Mouse (Mus musculus): ENCODE measurements around the gene Knstrn.

Gene Knstrn

DNA sequence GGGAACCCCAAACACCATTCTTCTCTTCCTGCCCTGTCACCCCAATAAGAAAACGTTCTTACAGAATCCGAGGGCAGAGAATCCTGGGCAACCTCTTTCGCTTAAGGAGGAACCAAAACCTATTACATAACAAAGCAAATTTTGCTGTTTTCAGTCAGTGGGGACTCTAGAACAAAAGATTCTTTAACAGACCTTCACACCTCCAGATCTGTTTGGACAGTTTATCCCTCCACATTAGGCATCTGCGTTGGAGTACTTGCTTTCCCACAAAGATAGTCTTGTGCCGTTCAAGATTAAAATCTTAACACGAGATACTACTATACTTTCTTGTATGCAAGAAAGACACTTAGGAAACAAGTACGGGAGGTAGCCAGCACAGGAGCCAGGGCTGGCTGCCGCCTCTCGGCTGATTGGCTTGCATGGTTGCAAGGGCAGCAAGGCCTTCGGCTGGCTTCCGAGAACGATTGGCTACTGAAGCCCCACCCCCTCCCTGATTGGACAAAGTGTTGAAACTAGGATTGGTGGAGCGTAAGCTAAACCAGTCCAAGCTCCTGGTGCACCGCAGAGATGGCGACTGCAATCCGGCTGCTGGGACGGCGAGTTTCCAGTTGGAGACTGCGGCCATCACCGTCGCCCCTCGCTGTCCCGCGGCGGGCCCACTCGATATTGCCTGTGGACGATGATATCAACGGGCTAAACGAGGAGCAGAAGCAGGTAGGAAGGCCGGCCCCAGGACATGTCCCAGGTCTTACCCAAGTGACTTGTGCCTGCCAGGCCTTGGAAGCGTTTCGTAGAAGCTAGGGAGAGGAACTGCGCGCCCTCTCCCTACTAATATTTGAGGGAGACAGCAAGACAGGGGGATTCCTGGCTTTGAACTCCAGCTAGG lies 47.9 kb downstream of the Knstrn start, which contains the start of gene Ivd:
Gene Ivd (plus strand): TSS at position 501 of the 886 bp plus-strand sequence.
- peak; percentile 93 to 94 for DNase-seq (ENCODE audit: low spot score in 2 of 2)

DNA sequence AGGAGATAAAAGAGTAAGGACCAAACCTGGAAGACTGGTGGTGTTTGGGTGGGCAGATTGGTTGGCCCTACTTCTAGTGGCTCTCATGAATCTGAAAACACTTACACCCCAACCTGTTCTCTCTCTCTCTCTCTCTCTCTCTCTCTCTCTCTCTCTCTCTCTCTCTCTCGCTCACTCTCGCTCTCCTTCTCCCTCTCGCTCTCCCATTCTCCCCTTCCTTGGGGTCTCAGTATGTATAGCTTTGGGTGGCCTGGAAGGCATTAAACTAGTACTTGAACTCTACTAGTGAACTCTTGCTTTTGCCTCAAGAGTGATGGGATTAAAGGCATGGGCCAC lies 48.5 kb downstream of the Knstrn start:
- no peak for DNase-seq (ENCODE audit: low spot score in 2 of 2)

DNA sequence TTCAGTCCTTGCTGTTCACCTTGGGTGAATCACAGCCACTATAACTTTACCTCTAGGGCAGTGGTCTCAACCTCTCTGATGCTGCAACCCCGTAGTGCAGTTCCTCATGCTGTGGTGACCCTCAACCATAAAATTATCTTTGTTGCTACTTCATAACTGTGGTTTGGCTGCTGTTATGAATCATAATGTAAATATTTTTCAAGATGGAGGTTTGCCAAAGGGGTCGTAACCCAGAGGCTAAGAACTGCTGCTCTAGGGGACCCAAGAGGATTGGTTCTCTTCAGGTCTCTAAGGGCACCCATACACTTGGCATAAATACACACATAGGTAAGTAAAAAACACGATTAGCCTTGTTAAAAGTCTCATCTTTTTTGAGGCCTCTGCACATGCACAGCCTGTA lies 56.8 kb downstream of the Knstrn start:
- no peak for DNase-seq (ENCODE audit: low spot score in 2 of 2)

DNA sequence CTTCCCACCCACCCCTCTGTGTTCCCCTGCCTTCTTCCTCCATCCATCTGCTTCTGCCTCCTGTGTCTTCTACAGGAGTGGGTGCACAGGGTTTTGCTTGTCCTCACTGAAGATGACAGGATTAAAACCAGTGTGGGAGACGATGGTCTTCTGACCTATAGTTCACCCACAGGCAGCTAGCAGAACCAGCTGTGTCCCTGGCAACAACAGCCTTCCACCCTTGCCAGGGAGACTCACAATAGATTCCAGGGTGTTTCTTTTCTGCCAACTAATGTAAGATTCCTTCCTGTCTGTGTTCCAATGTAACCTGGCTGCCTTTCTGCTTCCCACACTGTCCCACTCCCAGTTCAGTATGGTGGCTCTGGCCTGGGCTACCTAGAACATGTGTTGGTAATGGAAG lies 57.2 kb downstream of the Knstrn start:
- no peak for DNase-seq (ENCODE audit: low spot score in 2 of 2)

DNA sequence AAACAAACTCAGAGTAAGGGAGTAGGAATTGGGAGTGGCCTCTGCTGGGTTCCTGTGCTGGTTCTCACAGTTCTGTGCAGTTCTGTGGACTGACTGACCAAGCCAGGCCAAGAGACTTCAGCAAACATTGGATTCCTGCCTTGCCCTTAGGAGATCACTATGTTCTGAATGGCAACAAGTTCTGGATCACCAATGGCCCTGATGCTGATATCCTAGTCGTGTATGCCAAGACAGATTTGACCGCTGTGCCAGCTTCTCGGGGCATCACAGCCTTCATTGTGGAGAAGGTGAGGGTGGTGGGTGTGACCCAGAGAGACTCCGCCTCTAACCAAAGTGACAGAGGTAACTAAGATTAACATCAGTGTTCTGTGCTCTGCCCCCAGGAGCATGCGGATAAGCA lies 59.2 kb downstream of the Knstrn start:
- no peak for DNase-seq (ENCODE audit: low spot score in 2 of 2)

DNA sequence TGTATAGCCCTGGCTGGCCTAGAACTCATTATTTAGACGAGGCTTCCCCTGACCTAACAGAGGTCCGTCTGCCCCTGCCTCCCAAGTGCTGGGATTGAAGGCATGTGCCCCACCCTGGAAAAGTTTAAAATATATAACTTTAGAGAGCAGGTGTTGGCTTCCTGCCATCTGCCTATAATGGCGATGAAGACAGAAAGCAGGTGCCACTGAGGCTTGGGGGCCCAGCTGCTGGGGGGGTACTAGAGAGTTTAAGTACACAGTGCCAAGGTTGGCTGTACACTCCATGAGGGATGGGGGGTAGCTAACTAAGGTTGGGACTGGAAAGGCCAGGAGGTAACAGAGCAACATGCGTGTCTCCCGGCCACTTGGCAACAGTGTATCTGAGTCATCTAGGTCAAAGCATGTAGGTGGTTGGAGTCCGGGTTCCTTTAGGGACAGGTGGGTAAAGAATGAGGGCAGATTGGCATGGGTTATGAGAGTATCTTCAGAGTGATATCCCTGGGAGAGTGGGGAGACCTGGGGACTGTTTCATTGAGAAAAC lies 60.2 kb downstream of the Knstrn start:
- DNase-seq (ENCODE audit: low spot score in 2 of 2), result no peak

DNA sequence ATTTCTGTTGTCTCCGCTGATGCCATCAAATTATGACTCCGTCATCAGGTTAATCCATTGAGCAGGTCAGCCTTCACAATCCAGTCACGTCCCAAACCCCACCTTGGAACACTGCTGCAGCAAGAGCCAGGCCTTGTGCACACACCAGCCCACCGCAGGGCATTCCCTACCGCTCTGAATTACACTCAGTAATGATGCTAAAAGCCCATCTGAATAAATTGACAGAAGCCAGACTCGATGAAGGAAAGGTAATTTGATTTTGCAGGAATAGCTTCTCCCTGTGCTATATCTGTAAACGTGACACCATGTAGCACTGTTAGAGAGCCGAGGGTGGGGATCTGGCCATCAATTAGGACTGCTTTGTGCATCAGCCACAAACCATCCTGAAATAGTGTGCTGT lies 61.5 kb downstream of the Knstrn start:
- no peak for DNase-seq (ENCODE audit: low spot score in 2 of 2)

DNA sequence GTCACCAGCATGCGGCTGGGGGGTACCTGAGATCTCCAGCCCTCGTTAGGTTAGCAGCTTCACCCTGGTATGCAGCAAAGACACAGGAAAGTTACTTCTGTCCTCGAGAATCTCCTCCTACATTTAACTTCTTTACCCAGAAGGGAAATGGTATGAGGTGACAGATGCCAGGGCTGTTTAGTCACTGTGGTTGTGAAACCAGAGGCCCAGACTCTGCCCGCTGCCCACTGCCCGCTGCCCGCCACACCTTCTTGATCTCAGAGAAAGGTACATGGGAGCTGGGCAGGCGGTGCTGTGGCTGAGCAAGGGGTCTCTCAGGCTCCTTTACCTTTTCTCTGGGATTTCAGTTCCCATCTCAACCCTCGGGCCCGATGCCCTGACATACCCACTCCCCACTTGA lies 62.6 kb downstream of the Knstrn start:
- no peak for DNase-seq (ENCODE audit: low spot score in 2 of 2)

DNA sequence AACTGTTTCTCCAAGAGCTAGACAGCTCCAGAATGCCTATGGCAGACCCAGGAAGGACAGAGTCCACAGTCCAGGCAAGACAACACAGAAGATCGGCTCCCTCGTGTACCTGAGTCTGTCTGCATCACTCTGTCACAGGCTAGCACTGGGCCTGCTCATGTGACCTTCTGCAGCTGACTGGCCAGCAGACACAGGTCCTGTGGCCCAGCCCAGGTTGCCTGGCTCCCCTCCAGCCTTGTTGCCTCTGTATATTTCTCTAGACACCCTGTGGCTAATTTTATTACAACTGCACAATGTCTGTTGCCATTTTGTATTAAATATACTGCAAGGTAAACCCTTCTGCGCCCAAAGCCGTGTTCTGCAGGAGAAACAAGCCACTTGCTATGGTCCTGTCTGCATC lies 67.2 kb downstream of the Knstrn start:
- DNase-seq (ENCODE audit: low spot score in 2 of 2), result no peak

DNA sequence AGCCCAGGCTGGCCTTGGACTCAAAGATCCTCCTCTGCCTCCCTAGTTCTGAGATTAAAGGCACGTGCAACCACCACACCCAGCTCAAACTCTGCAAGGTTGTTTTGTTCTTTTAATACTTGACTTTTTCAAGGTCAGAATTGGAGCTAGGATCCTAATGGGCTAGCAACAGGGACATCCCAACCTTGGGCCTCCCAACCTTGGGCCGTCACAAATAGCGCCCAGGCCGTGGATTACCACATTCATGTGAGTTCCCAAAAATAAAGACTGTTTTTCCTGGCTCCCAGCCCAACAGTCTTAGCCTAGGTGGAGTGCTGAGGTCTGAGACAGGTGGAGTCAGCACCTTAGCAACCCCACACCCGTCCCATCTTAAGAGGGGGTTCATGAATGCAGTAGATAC lies 68.2 kb downstream of the Knstrn start:
- DNase-seq (ENCODE audit: low spot score in 2 of 2), result no peak

DNA sequence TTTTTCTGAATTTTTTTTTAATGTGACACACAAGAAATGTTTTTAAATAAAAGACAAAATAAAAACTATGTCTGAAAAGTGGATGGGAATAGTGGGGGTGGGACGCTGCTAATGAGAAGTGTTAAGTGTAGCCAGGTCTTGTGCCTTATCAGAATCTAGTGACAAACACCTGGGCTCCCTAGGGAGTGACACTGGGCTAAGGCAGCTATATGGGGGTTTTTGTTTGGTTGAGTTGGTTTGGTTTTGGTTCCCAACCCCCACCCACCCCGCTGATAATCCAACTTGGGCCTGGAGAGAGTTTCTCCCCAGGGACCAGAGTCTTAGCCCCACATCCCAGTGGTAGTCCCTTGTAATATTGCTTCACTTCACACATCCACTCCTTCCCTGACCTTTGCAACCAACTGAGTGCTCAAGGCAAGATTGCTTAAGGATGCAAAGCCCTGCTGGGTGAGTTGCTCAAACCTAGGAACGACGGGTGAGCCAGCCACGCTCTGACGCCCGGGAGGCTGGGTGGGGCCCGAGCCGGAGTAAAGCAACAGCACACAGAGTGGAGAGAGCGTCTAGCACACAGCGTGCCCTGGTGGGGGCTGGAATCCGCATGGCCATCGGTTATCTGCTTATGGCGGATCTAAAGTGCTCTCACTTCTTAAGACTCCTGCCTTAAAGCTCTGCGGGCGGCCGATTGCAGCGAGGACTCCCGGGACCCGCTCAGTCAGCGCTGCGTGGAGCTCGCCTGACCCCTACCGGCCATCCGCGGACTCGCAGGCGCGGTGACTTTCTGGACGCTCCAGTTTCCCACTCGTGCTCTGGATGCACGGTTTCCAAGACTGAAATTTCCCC lies 69.3 kb downstream of the Knstrn start:
- DNase-seq (ENCODE audit: low spot score in 2 of 2), result peak; percentile 66 to 75

DNA sequence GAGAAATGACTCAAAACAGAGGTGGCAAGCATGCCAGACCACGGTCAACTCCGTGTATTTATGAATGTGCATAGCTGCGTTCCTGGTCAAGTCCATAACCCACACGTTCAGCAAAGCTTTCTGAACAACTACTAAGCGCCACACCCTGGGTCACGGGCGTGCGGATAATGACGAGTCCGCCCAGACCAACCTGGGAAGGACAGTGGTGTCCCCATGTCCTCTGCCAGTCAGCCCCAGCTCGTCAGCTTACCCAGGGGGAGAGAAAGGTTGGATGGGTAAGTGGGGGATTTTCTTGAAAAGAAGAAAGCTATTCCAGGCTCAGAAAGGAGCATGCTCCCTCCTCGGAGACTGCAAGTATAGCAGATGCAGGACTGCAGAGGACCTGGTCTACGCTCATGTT lies 73.6 kb downstream of the Knstrn start:
- DNase-seq (ENCODE audit: low spot score in 2 of 2), result no peak

DNA sequence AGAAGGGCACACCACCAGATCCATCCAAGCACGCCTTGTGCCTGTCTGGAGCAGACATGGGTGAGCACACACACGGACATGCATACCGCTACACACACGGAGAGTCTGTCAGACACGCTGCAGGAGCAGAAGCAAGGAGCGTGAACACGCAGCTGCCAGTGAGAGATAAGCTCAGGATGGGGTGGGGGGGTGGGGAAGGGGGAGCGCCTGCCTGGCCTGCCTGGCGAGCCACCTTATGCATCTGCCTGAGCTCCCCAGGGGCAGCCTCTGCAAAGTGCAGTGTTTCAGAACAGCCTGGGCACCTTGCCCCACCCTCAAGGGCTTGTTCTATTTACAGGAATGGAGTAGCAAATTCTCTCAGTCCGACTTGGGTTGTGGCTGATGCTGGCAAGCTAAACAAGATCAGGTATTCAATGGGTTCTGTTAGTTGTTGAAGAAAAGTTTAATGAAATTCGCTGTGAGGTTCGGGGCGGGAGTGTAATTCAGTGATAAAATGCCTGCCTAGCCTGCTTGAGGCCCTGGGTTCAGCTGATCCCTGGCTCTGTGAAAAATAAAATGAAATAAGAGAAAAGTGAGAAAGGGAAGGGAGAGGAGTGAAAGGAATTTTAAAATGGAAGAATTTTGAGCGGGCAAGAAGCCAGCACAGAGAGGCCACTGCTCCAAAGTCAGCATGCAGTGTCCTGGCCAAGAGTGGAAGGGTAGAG lies 74.2 kb downstream of the Knstrn start:
- no peak for DNase-seq (ENCODE audit: low spot score in 2 of 2)

DNA sequence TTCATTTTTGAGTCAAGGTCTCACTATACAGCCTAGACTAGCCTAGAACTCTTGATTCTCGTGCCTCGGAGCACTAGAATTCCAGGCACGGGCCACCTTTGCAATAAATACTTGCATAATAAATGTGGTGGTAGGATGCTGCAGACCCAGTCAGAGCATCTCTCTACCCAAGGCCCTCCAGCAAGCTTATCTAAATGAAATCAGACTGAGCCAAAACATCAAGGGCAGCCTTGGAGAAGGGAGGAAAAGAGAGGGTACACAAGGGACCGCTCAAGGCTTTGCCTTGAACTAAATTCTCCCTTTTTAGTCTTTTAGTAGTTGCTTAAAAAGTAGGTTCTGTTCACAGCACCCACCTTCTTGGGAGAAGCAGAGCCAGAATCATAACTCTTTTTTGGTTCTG lies 77.4 kb downstream of the Knstrn start:
- no peak for DNase-seq (ENCODE audit: low spot score in 2 of 2)

DNA sequence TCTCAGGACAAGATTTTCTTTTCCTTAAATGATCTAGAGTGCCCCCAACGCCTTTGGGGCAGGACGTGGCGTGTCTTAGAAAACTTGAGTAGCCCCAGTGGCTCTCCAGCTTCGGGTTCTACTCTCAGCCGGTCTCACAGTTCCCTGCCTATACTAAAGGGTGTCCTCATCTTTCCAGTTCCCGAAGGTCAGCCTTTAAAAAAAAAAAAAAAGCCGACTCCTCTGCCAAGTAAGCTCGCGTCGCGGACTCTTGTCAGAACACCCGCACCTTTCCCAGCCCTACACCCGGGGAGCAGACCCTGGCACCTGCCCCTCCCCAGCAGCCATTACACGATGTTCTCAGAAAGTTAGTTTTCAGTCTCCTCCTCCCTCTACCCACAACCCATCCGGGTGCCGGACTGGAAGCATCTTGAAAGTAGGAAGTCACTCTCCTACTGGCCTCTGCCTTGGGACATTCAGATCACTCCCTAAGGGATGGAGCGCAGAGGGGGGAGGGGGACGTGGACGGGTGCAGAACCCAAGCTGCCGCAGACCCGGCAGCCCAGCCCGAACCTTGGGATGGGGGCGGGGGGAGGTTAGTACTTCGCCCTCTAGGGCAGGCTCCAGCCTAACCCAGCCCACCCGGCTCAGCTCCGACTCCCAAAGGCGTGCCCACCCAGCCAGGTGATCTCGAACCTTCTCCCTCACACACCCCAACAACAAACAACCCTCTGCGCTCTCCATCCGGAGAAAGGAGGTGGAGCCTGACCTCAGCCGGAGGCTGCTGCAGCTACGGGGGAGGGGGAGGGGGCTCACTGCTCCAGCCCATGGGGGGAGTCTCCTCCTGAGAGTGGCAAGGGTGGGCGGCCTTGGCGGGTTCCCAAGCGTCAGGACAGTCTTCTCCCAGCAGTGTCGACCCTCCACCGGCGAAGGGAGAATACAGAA lies 82.4 kb downstream of the Knstrn start:
- no peak for DNase-seq (ENCODE audit: low spot score in 2 of 2)

DNA sequence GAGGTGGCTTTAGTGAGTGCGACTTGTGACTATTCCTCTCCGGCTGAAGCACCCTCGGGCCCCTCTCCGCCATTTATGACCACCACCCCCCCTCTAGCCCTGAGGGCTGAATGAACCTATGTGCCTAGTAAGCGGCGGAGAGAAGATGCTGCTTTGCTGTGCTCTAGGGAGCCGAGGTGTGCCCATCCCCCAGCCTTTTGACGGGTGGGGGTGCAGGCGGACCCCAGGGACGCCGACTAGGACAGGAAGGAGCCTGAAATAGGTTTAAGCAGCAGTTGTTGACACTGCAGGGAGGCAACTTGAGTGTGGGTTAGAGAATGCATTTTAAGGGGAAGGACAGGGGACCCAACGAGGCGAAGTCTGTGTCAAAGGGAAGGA lies 83.1 kb downstream of the Knstrn start:
- DNase-seq (ENCODE audit: low spot score in 2 of 2), result no peak

DNA sequence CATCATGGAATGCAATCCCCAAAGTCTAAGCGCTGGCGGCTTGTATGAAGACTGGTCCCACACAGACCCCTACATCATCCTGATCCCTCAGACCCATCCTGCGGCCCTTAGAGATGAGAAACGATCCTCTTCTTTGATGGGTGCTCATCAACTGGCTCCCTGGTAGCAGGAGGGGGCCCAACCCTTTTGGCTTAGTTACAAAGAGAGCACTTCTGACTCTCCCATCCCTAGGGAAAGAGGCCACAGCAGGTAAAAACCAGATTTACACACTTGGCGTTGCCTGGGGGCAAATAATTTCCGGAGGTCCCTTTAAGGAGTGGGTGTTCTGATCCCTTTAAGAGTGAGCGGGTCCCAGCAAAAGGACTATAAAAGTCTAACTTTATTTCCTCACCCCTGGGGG lies 83.6 kb downstream of the Knstrn start:
- DNase-seq (ENCODE audit: low spot score in 2 of 2), result no peak

DNA sequence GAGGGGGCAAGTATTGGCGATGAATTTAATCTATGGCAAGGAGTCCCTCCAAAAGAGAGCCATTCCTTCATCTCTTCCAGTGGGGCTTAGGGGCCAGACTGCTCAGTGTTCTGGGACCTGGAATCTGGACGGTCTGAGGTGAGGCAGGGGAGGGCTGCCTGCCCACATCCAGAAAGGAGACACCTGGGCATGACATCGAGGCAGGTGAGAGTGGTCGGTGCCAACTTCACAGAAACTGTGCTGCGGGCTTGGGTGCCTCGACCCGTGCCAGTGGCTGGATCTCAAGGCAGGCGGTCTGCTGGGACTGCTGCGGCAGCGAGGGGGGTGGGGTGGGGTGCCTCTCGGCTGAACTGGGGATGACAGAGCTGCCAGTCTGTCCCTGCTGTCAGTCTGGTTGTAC lies 84.0 kb downstream of the Knstrn start:
- DNase-seq (ENCODE audit: low spot score in 2 of 2), result no peak

DNA sequence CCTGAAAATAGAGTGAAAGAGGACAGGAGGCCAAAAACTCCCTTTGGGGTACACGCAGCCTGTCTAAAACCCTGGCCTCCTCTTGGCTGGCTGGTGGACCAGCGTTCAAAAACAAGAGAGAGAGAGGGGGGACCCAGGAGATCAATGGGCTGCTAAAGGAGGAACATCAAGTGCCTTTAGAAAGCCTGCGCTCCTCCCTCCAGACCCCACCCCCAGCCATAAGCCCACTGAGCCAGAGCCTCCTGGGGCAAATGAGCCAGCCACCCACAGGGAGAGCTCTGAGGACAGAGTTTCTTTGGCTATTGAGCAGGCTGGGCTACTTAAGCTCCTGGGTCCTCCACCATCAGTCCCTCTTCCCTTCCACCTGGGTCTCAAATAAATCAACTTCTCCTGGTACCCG lies 85.0 kb downstream of the Knstrn start:
- no peak for DNase-seq (ENCODE audit: low spot score in 2 of 2)

DNA sequence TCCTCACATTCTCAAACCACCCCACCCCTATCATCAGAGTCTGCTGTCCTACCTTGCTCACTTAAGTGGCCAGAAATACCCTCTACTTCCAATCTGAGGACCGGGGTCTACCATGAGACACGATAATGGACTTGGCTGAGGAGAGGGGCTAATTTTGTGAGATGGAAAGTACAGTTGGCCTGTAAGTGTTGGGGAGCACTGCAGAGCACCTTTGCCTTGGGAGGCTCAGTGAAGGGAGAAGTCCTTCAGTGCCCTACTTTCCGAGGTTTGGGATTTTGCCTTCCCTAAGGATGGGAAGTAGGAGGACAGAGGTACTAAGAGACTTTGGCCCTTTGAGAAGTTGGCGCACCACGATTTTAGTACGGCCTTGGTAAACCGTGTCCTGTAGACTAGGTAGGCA lies 85.5 kb downstream of the Knstrn start:
- DNase-seq (ENCODE audit: low spot score in 2 of 2), result no peak

Measured in right cerebral cortex, postnatal 36 days (tissue).